Mouse (Mus musculus): Measurements from ENCODE around the gene Pgd. TPM values are rescaled to one million over a fixed set of nuclear protein-coding genes. Genes with fewer than 3 reads are reported as not detected.
A peak's percentile ranks its signal among the peaks of the same experiment; 100 is the strongest.
"Not testable (repeated sequence)": the region's sequence is repeated elsewhere in the genome, so short reads cannot be mapped to it uniquely, and the experiment has no call there.

Pgd gene
- 47.9 and 56.8 TPM in 2 replicates for total RNA-seq (2017)

- ATAC-seq (replicated peaks; ENCODE audit: low read depth, poor library complexity, severe bottlenecking) = peak; percentile 94
Observed at GRCm38 (mm10) chr4:149166215-149166946, at the start of gene Pgd. Gene Pgd (minus strand): TSS chr4:149166771.

- ATAC-seq (replicated peaks; ENCODE audit: low read depth, poor library complexity, severe bottlenecking) = no peak
Observed at GRCm38 (mm10) chr4:149215982-149216381, 49.4 kb upstream of the Pgd start.

GRCm38 (mm10) chr4:149215397-149215796 lies 48.8 kb upstream of the Pgd start:
- ATAC-seq (replicated peaks; ENCODE audit: low read depth, poor library complexity, severe bottlenecking) = no peak

- not testable (repeated sequence) for ATAC-seq (replicated peaks; ENCODE audit: low read depth, poor library complexity, severe bottlenecking)
Observed at GRCm38 (mm10) chr4:149214468-149214867, 47.9 kb upstream of the Pgd start.

- ATAC-seq (replicated peaks; ENCODE audit: low read depth, poor library complexity, severe bottlenecking) = no peak
Observed at GRCm38 (mm10) chr4:149213466-149213865, 46.9 kb upstream of the Pgd start.

GRCm38 (mm10) chr4:149211441-149211840 lies 44.9 kb upstream of the Pgd start:
- ATAC-seq (replicated peaks; ENCODE audit: low read depth, poor library complexity, severe bottlenecking) = not testable (repeated sequence)

- ATAC-seq (replicated peaks; ENCODE audit: low read depth, poor library complexity, severe bottlenecking) = no peak
Observed at GRCm38 (mm10) chr4:149202467-149202866, 35.9 kb upstream of the Pgd start.

GRCm38 (mm10) chr4:149201110-149201509 lies 34.5 kb upstream of the Pgd start:
- ATAC-seq (replicated peaks; ENCODE audit: low read depth, poor library complexity, severe bottlenecking) = peak; percentile 83

GRCm38 (mm10) chr4:149197180-149197579 lies 30.6 kb upstream of the Pgd start:
- no peak for ATAC-seq (replicated peaks; ENCODE audit: low read depth, poor library complexity, severe bottlenecking)

GRCm38 (mm10) chr4:149191103-149191502 lies 24.5 kb upstream of the Pgd start:
- no peak for ATAC-seq (replicated peaks; ENCODE audit: low read depth, poor library complexity, severe bottlenecking)

- ATAC-seq (replicated peaks; ENCODE audit: low read depth, poor library complexity, severe bottlenecking) = no peak
Observed at GRCm38 (mm10) chr4:149188563-149188962, 22.0 kb upstream of the Pgd start.

GRCm38 (mm10) chr4:149182755-149183154 lies 16.2 kb upstream of the Pgd start:
- ATAC-seq (replicated peaks; ENCODE audit: low read depth, poor library complexity, severe bottlenecking) = no peak

GRCm38 (mm10) chr4:149182192-149182591 lies 15.6 kb upstream of the Pgd start:
- no peak for ATAC-seq (replicated peaks; ENCODE audit: low read depth, poor library complexity, severe bottlenecking)

GRCm38 (mm10) chr4:149179573-149179972 lies 13.0 kb upstream of the Pgd start:
- no peak for ATAC-seq (replicated peaks; ENCODE audit: low read depth, poor library complexity, severe bottlenecking)

- ATAC-seq (replicated peaks; ENCODE audit: low read depth, poor library complexity, severe bottlenecking) = no peak
Observed at GRCm38 (mm10) chr4:149179160-149179559, 12.6 kb upstream of the Pgd start.

GRCm38 (mm10) chr4:149178328-149178727 lies 11.8 kb upstream of the Pgd start:
- no peak for ATAC-seq (replicated peaks; ENCODE audit: low read depth, poor library complexity, severe bottlenecking)

- no peak for ATAC-seq (replicated peaks; ENCODE audit: low read depth, poor library complexity, severe bottlenecking)
Observed at GRCm38 (mm10) chr4:149177046-149177445, 10.5 kb upstream of the Pgd start.

- ATAC-seq (replicated peaks; ENCODE audit: low read depth, poor library complexity, severe bottlenecking) = no peak
Observed at GRCm38 (mm10) chr4:149176645-149177044, 10.1 kb upstream of the Pgd start.

- peak; percentile 69 for ATAC-seq (replicated peaks; ENCODE audit: low read depth, poor library complexity, severe bottlenecking)
Observed at GRCm38 (mm10) chr4:149173661-149174060, 7.1 kb upstream of the Pgd start.

- ATAC-seq (replicated peaks; ENCODE audit: low read depth, poor library complexity, severe bottlenecking) = no peak
Observed at GRCm38 (mm10) chr4:149172666-149173065, 6.1 kb upstream of the Pgd start.

- ATAC-seq (replicated peaks; ENCODE audit: low read depth, poor library complexity, severe bottlenecking) = no peak
Observed at GRCm38 (mm10) chr4:149172083-149172482, 5.5 kb upstream of the Pgd start.

GRCm38 (mm10) chr4:149171581-149171981 lies 5.0 kb upstream of the Pgd start:
- ATAC-seq (replicated peaks; ENCODE audit: low read depth, poor library complexity, severe bottlenecking) = no peak

Measured in common myeloid progenitor, adult 5-6 weeks (primary cell).